Mouse (Mus musculus): ENCODE data around the gene Pkd1.

GRCm38 (mm10) chr17:24565092-24565491, 15.5 kb downstream of the Pkd1 start:
- TF ChIP-seq CTCF (IDR thresholded peaks at IDR 0.05; ENCODE audit: low read depth, low read length), result no peak
- TF ChIP-seq EP300 (IDR thresholded peaks at IDR 0.05; ENCODE audit: insufficient read depth, low read depth, low read length), result no peak
- no peak for TF ChIP-seq POLR2A (IDR thresholded peaks at IDR 0.05; ENCODE audit: insufficient read depth, low read length)
